Mouse (Mus musculus) Patski (cell line): Measurements from ENCODE around the gene Fzd5. TPM values are rescaled to one million over a fixed set of nuclear protein-coding genes. Genes with fewer than 3 reads are reported as not detected.

Source experiments
- ATAC-seq: fragments of 100-300 bp; one replicate; pipeline ENCODE4 v1.8.0; 2021
- CTCF ChIA-PET: fragments of 350-600 bp; sonication (Branson Sonifier 250); formaldehyde crosslinking; loops from one replicate; lab custom pipeline; 2022; ENCODE audit warnings: inconsistent platforms; lab: Charles Lee
- POLR2A ChIA-PET: fragments of 350-600 bp; sonication (Branson Sonifier 250); formaldehyde crosslinking; loops from one replicate; lab custom pipeline; 2022; ENCODE audit warnings: antibody characterized with exemption, inconsistent platforms; lab: Charles Lee
- DNase-seq: peaks from one replicate; pipeline ENCODE4 v3.0.0-alpha.2; 2011; ENCODE audit warnings: low read depth, low spot score
- H3K27me3 ChIP-seq: fragments of 371-371 bp; one replicate; pipeline ENCODE4 v1.5.1; 2021
- CTCF ChIP-seq: fragments of 100-300 bp; IDR thresholded peaks from one replicate; pipeline ENCODE4 v1.5.1; 2021
- in situ Hi-C: fragments of 300-500 bp; cut with MboI; formaldehyde crosslinking; loops from 3 replicates; pipeline ENCODE4 v1.11.1; 2018; ENCODE audit warnings: low pct_unique_long_range_greater_than_20kb, mixed read lengths
- polyA plus RNA-seq: library from polyadenylated mRNA; unstranded; gene quantifications from one replicate; pipeline ENCODE4 v1.2.3, GENCODE M21; 2021

Gene Fzd5
- polyA plus RNA-seq: 12.0 TPM

- no peaks in the 10 kb centered on the region for H3K27me3 ChIP-seq
- TF ChIP-seq CTCF: no peak
- ChIA-PET POLR2A (interaction anchor here (0.6 to 1.6 kb wide), 7 partner anchors 49 to 241 kb away, joined by 3 to 6 read pairs (median 3); no protein-coding TSS in a partner anchor), CTCF (interaction anchor here (0.9 to 2.0 kb wide), 7 partner anchors 11 to 184 kb away, joined by 3 to 10 read pairs (median 3); no protein-coding TSS in a partner anchor)
- peak; percentile 70 for DNase-seq
- peak; percentile 89 for ATAC-seq
- in situ Hi-C loops: no loop called here
These were observed at the start of gene Fzd5 for GRCm38 (mm10) chr1:64737502-64738179. TSS of gene Fzd5 (minus strand) at chr1:64737751.

GRCm38 (mm10) chr1:64779863-64780262 lies 42.3 kb upstream of the Fzd5 start:
- no peak for ATAC-seq
- DNase-seq: no peak
- no peaks in the 10 kb centered on the region for H3K27me3 ChIP-seq
- POLR2A ChIA-PET: no interaction called here
- in situ Hi-C loops: no loop called here
- TF ChIP-seq CTCF: no peak
- CTCF ChIA-PET: interaction anchor here (1.6 kb wide), 1 partner anchor 12 kb away, joined by 3 read pairs; no protein-coding TSS in a partner anchor

GRCm38 (mm10) chr1:64779415-64779814 lies 41.9 kb upstream of the Fzd5 start:
- ChIA-PET CTCF (no interaction called here), POLR2A (no interaction called here)
- no peak for TF ChIP-seq CTCF
- DNase-seq (no peak), ATAC-seq (no peak)
- in situ Hi-C loops: no loop called here
- H3K27me3 ChIP-seq: no peaks in the 10 kb centered on the region

GRCm38 (mm10) chr1:64773305-64773704 lies 35.8 kb upstream of the Fzd5 start:
- no peak for TF ChIP-seq CTCF
- CTCF ChIA-PET: no interaction called here
- no peak for DNase-seq
- ATAC-seq: no peak
- no peaks in the 10 kb centered on the region for H3K27me3 ChIP-seq
- in situ Hi-C loops: no loop called here
- POLR2A ChIA-PET: no interaction called here

- ATAC-seq (no peak), DNase-seq (no peak)
- POLR2A ChIA-PET: no interaction called here
- in situ Hi-C loops: no loop called here
- no peak for TF ChIP-seq CTCF
- CTCF ChIA-PET: no interaction called here
- H3K27me3 ChIP-seq: no peaks in the 10 kb centered on the region
These were observed 32.6 kb upstream of the Fzd5 start for GRCm38 (mm10) chr1:64770169-64770568.

GRCm38 (mm10) chr1:64761646-64762045 lies 24.1 kb upstream of the Fzd5 start:
- DNase-seq: no peak
- ATAC-seq: no peak
- in situ Hi-C loops: no loop called here

GRCm38 (mm10) chr1:64757766-64758165 lies 20.2 kb upstream of the Fzd5 start:
- ChIA-PET CTCF (interaction anchor here (0.9 kb wide), 1 partner anchor 161 kb away, joined by 3 read pairs; no protein-coding TSS in a partner anchor), POLR2A (interaction anchor here (0.6 kb wide), 2 partner anchors 39 to 156 kb away, joined by 3 to 9 read pairs; no protein-coding TSS in a partner anchor)
- in situ Hi-C loops: no loop called here
- H3K27me3 ChIP-seq: no peaks in the 10 kb centered on the region
- DNase-seq: no peak
- no peak for ATAC-seq
- TF ChIP-seq CTCF: no peak

More at GRCm38 (mm10) chr1:64761646-64762045, 24.1 kb upstream of the Fzd5 start:
- no peaks in the 10 kb centered on the region for H3K27me3 ChIP-seq
- ChIA-PET POLR2A (no interaction called here), CTCF (no interaction called here)
- no peak for TF ChIP-seq CTCF

- ATAC-seq: no peak
- no peak for DNase-seq
- in situ Hi-C loops: no loop called here
- ChIA-PET POLR2A (interaction anchor here (0.6 kb wide), 2 partner anchors 39 to 157 kb away, joined by 3 to 9 read pairs; no protein-coding TSS in a partner anchor), CTCF (interaction anchor here (0.9 to 1.9 kb wide), 3 partner anchors 9 to 161 kb away, joined by 3 to 8 read pairs (median 5); partner anchors contain the start of gene Fzd5)
- no peak for TF ChIP-seq CTCF
- no peaks in the 10 kb centered on the region for H3K27me3 ChIP-seq
These were observed 19.7 kb upstream of the Fzd5 start for GRCm38 (mm10) chr1:64757254-64757653.

GRCm38 (mm10) chr1:64756640-64757030 lies 19.1 kb upstream of the Fzd5 start:
- CTCF ChIA-PET: interaction anchor here (1.3 to 1.9 kb wide), 4 partner anchors 10 to 162 kb away, joined by 4 to 8 read pairs (median 4); partner anchors contain the start of gene Fzd5
- DNase-seq (no peak), ATAC-seq (peak; percentile 4)
- in situ Hi-C loops: no loop called here
- POLR2A ChIA-PET: no interaction called here
- no peaks in the 10 kb centered on the region for H3K27me3 ChIP-seq
- TF ChIP-seq CTCF: no peak

GRCm38 (mm10) chr1:64755971-64756639 lies 18.6 kb upstream of the Fzd5 start:
- TF ChIP-seq CTCF: no peak
- ChIA-PET CTCF (interaction anchor here (1.3 to 1.9 kb wide), 4 partner anchors 10 to 162 kb away, joined by 4 to 8 read pairs (median 4); partner anchors contain the start of gene Fzd5), POLR2A (no interaction called here)
- peak; percentile 57 for ATAC-seq
- H3K27me3 ChIP-seq: no peaks in the 10 kb centered on the region
- in situ Hi-C loops: no loop called here
- no peak for DNase-seq
